In genomic region chr11:40683295-40683694, GRCm38 (mm10) we compare ENCODE assay signal across 23 mouse cellular contexts. TPM values are rescaled to one million over a fixed set of nuclear protein-coding genes. Genes with fewer than 3 reads are reported as not detected.
DNase-seq lines count a peak whose midpoint lies in the region; ATAC-seq and TF ChIP-seq lines count a peak whose summit lies in the region.
"Had no signal": no experiment of that assay in that cellular context is flagged by ENCODE, and none has a peak within 500 bp of the region (broad histone marks: within the 10 kb centered on the region; RNA-seq: fewer than 3 reads in every experiment).

No protein-coding gene starts in this region.

- H3K27me3 ChIP-seq in embryonic facial prominence, embryonic 14.5 days (replicated peaks; ENCODE audit: control insufficient read depth, insufficient read depth, low read length): no peaks in the 10 kb centered on the region
- H3K27me3 ChIP-seq in embryonic facial prominence, embryonic 10.5 days (replicated peaks; ENCODE audit: low read depth, poor library complexity, severe bottlenecking): no peaks in the 10 kb centered on the region
- H3K27me3 ChIP-seq in neural tube, embryonic 11.5 days (ENCODE audit: control insufficient read depth, insufficient read depth, low read length): no peaks in the 10 kb centered on the region
- H3K27me3 ChIP-seq in neural tube, embryonic 15.5 days (replicated peaks): no peaks in the 10 kb centered on the region
- H3K27me3 ChIP-seq: CH12.LX, Patski had no signal

- H3K4me1 ChIP-seq in embryonic facial prominence, embryonic 14.5 days (ENCODE audit: control insufficient read depth, insufficient read depth, low read length): no peaks in the 10 kb centered on the region
- H3K4me1 ChIP-seq in embryonic facial prominence, embryonic 10.5 days: no peaks in the 10 kb centered on the region
- H3K4me1 ChIP-seq in neural tube, embryonic 11.5 days (ENCODE audit: control insufficient read depth, insufficient read depth, low read length): no peaks in the 10 kb centered on the region
- H3K4me1 ChIP-seq in neural tube, embryonic 15.5 days: no peaks in the 10 kb centered on the region

- H3K4me3 ChIP-seq in embryonic facial prominence, embryonic 14.5 days (ENCODE audit: low read depth, low read length): no peak overlapping the region
- no peak overlapping the region for H3K4me3 ChIP-seq in embryonic facial prominence, embryonic 10.5 days
- H3K4me3 ChIP-seq in neural tube, embryonic 11.5 days (ENCODE audit: low read depth, low read length): no peak overlapping the region
- no peak overlapping the region for H3K4me3 ChIP-seq in neural tube, embryonic 15.5 days (replicated peaks)

- H3K9me3 ChIP-seq in embryonic facial prominence, embryonic 14.5 days (ENCODE audit: control insufficient read depth, low read length): no peaks in the 10 kb centered on the region
- no peaks in the 10 kb centered on the region for H3K9me3 ChIP-seq in embryonic facial prominence, embryonic 10.5 days
- H3K9me3 ChIP-seq in neural tube, embryonic 11.5 days (ENCODE audit: control insufficient read depth, low read length): no peaks in the 10 kb centered on the region
- H3K9me3 ChIP-seq in neural tube, embryonic 15.5 days (replicated peaks): no peaks in the 10 kb centered on the region
- H3K9me3 ChIP-seq: G1E had no signal

- intact Hi-C loops in left cerebral cortex, postnatal 4 days (cut with DNase I): no loop called here

- H3K9ac ChIP-seq in embryonic facial prominence, embryonic 14.5 days (ENCODE audit: low read depth, low read length): no peak overlapping the region
- no peak overlapping the region for H3K9ac ChIP-seq in neural tube, embryonic 11.5 days (ENCODE audit: low read length)
- H3K9ac ChIP-seq in neural tube, embryonic 15.5 days (replicated peaks): no peak overlapping the region

- WGBS in embryonic facial prominence, embryonic 14.5 days: 80% methylated on average over 3 of the region's 3 CpGs
- 84% methylated on average over 3 of the region's 3 CpGs for WGBS in embryonic facial prominence, embryonic 10.5 days
- WGBS in neural tube, embryonic 11.5 days: 30% methylated on average over 3 of the region's 3 CpGs
- 28% methylated on average over 3 of the region's 3 CpGs for WGBS in neural tube, embryonic 15.5 days

- peaks cover 86% of the 10 kb centered on the region for H3K36me3 ChIP-seq in embryonic facial prominence, embryonic 14.5 days (ENCODE audit: control insufficient read depth, insufficient read depth, low read length)
- H3K36me3 ChIP-seq in embryonic facial prominence, embryonic 10.5 days (replicated peaks): peaks cover 100% of the 10 kb centered on the region
- H3K36me3 ChIP-seq in neural tube, embryonic 11.5 days (ENCODE audit: control insufficient read depth, insufficient read depth, low read length): peaks cover 13% of the 10 kb centered on the region
- H3K36me3 ChIP-seq in neural tube, embryonic 15.5 days: peaks cover 66% of the 10 kb centered on the region

- no peak for TF ChIP-seq CTCF in brain, embryonic 14.5 days (IDR thresholded peaks at IDR 0.05; ENCODE audit: borderline replicate concordance, extremely low read depth, insufficient read depth, insufficient read length)

- TF ChIP-seq POLR2A in brain, embryonic 14.5 days (IDR thresholded peaks at IDR 0.05; ENCODE audit: borderline replicate concordance, extremely low read depth, insufficient read depth, insufficient read length, poor library complexity, severe bottlenecking): no peak

- no peak overlapping the region for H3K27ac ChIP-seq in embryonic facial prominence, embryonic 14.5 days (replicated peaks; ENCODE audit: low read depth, low read length)
- H3K27ac ChIP-seq in embryonic facial prominence, embryonic 10.5 days (replicated peaks): no peak overlapping the region
- H3K27ac ChIP-seq in neural tube, embryonic 11.5 days (ENCODE audit: low read depth, low read length): no peak overlapping the region
- no peak overlapping the region for H3K27ac ChIP-seq in neural tube, embryonic 15.5 days (replicated peaks)

- DNase-seq in embryonic facial prominence, embryonic 14.5 days (ENCODE audit: low spot score): no peak
- no peak for DNase-seq in embryonic facial prominence, embryonic 10.5 days (ENCODE audit: low spot score)
- no peak for DNase-seq in frontal cortex, postnatal 25 days (ENCODE audit: low spot score in 2 of 2)
- DNase-seq in neural tube, embryonic 11.5 days (ENCODE audit: low spot score): no peak
- DNase-seq in brain, embryonic 14.5 days (ENCODE audit: low read depth): peak; percentile 10
- DNase-seq in left cerebral cortex, postnatal 4 days: no peak
- DNase-seq: adrenal gland, adult 2 months; adrenal gland, adult 8-10 months; adrenal gland, postnatal 10 days; adrenal gland, postnatal 14 days; adrenal gland, postnatal 25 days; adrenal gland, postnatal 36 days; B cell, adult 2 months; cerebellum, adult 11 months; cerebellum, adult 11-12 months; cerebellum, adult 18-20 months had no signal

- ATAC-seq in embryonic facial prominence, embryonic 14.5 days (ENCODE audit: low read depth): peak; percentile 62; the same call in 1 of the 2 replicates
- ATAC-seq in frontal cortex, adult (ENCODE audit: low TSS enrichment): peak; percentile 38
- ATAC-seq in neural tube, embryonic 11.5 days (ENCODE audit: insufficient read depth, low FRiP score, low TSS enrichment): peak; percentile 58; the same call in 1 of the 2 replicates
- ATAC-seq in neural tube, embryonic 15.5 days (ENCODE audit: low FRiP score): no peak
- ATAC-seq: activated CD4-positive, CD25-positive, alpha-beta regulatory T cell, adult 4 months; CD4-positive, CD25-positive, alpha-beta regulatory T cell, adult 4 months; Patski had no signal

- no peak overlapping the region for H3K4me2 ChIP-seq in embryonic facial prominence, embryonic 14.5 days (ENCODE audit: low read depth, low read length)
- H3K4me2 ChIP-seq in neural tube, embryonic 11.5 days (ENCODE audit: low read depth): no peak overlapping the region
- no peak overlapping the region for H3K4me2 ChIP-seq in neural tube, embryonic 15.5 days

RNA-seq across cellular contexts. Expression of gene Mat2b, which starts 11.7 kb away (rescaled TPM):
- polyA plus RNA-seq in embryonic facial prominence, embryonic 14.5 days (2014; fragmentation: Nextera tagmentation; extraction: Ambion mirVana): 92.5 and 92.8 TPM in 2 replicates
- polyA plus RNA-seq in embryonic facial prominence, embryonic 10.5 days (2016; fragmentation: Nextera tagmentation; extraction: Ambion mirVana): 96.0 and 106 TPM in 2 replicates
- 97.5 and 99.5 TPM in 2 replicates for polyA plus RNA-seq in neural tube, embryonic 11.5 days (2014; fragmentation: Nextera tagmentation; extraction: Ambion mirVana)
- polyA plus RNA-seq in neural tube, embryonic 15.5 days (2015; fragmentation: Nextera tagmentation; extraction: Ambion mirVana): 55.3 and 66.0 TPM in 2 replicates
- polyA plus RNA-seq in brain, embryonic 14.5 days (2012; rRNA removed): 46.0 and 52.1 TPM in 2 replicates
- 10 to 100 TPM; 56.9 to 61.3 TPM for total RNA-seq in left cerebral cortex, postnatal 4 days (2021)

RNA-seq across cellular contexts. Expression of gene Hmmr, which starts 49.9 kb away (rescaled TPM):
- 35.2 and 38.3 TPM in 2 replicates for polyA plus RNA-seq in embryonic facial prominence, embryonic 14.5 days (2014; fragmentation: Nextera tagmentation; extraction: Ambion mirVana)
- 59.2 and 59.4 TPM in 2 replicates for polyA plus RNA-seq in embryonic facial prominence, embryonic 10.5 days (2016; fragmentation: Nextera tagmentation; extraction: Ambion mirVana)
- polyA plus RNA-seq in neural tube, embryonic 11.5 days (2014; fragmentation: Nextera tagmentation; extraction: Ambion mirVana): 54.1 and 54.4 TPM in 2 replicates
- polyA plus RNA-seq in neural tube, embryonic 15.5 days (2015; fragmentation: Nextera tagmentation; extraction: Ambion mirVana): 5.0 and 13.3 TPM in 2 replicates
- polyA plus RNA-seq in brain, embryonic 14.5 days (2012; rRNA removed): 8.0 and 13.4 TPM in 2 replicates
- total RNA-seq in left cerebral cortex, postnatal 4 days (2021): 1 to 10 TPM; 3.2 to 3.6 TPM

RNA-seq across cellular contexts. Expression of gene Nudcd2, which starts 50.2 kb away (rescaled TPM):
- 122 and 138 TPM in 2 replicates for polyA plus RNA-seq in embryonic facial prominence, embryonic 14.5 days (2014; fragmentation: Nextera tagmentation; extraction: Ambion mirVana)
- polyA plus RNA-seq in embryonic facial prominence, embryonic 10.5 days (2016; fragmentation: Nextera tagmentation; extraction: Ambion mirVana): 222 and 227 TPM in 2 replicates
- 166 and 171 TPM in 2 replicates for polyA plus RNA-seq in neural tube, embryonic 11.5 days (2014; fragmentation: Nextera tagmentation; extraction: Ambion mirVana)
- polyA plus RNA-seq in neural tube, embryonic 15.5 days (2015; fragmentation: Nextera tagmentation; extraction: Ambion mirVana): 54.4 and 73.8 TPM in 2 replicates
- 28.9 and 29.5 TPM in 2 replicates for polyA plus RNA-seq in brain, embryonic 14.5 days (2012; rRNA removed)
- 10 to 100 TPM; 23.1 to 24.1 TPM for total RNA-seq in left cerebral cortex, postnatal 4 days (2021)
